Mouse (Mus musculus) cerebellum, adult 2 months (tissue): ENCODE measurements around the gene Fbxw8. TPM values are rescaled to one million over a fixed set of nuclear protein-coding genes. Genes with fewer than 3 reads are reported as not detected.

Experiments
- DNase-seq, 2 experiments: peaks; one replicate each; pipeline ENCODE4 v3.0.0; 2021
- H3K27ac ChIP-seq: fragments of 200-500 bp; 2 replicates; pipeline ENCODE4 v1.5.1; 2012; ENCODE audit warnings: low read length, control low read depth, inconsistent platforms; ENCODE audit not compliant: insufficient read depth
- H3K27me3 ChIP-seq: fragments of 200-500 bp; 2 replicates; pipeline ENCODE4 v1.6.1; 2012; ENCODE audit warnings: inconsistent platforms, mild to moderate bottlenecking, low read length, moderate library complexity; ENCODE audit not compliant: control insufficient read depth, insufficient read depth
- H3K4me1 ChIP-seq: fragments of 200-500 bp; 2 replicates; pipeline ENCODE4 v1.6.1; 2011; ENCODE audit warnings: low read length; ENCODE audit not compliant: control insufficient read depth, insufficient read depth
- H3K4me3 ChIP-seq: fragments of 200-500 bp; replicated peaks from 2 replicates; pipeline ENCODE3; 2011; ENCODE audit warnings: mild to moderate bottlenecking, low read depth, low read length, control low read depth; ENCODE audit not compliant: insufficient read depth
- CTCF ChIP-seq: fragments of 200-500 bp; IDR thresholded peaks from 2 replicates; pipeline ENCODE4 v1.5.1; 2011; ENCODE audit warnings: low read depth, mild to moderate bottlenecking, control low read depth, low read length, moderate library complexity, borderline replicate concordance; ENCODE audit not compliant: insufficient read depth
- POLR2A ChIP-seq: fragments of 200-500 bp; IDR thresholded peaks from 2 replicates; pipeline ENCODE4 v1.6.1; 2011; ENCODE audit warnings: low read length, control low read depth, borderline replicate concordance; ENCODE audit not compliant: insufficient read depth
- WGBS: fragments of 180-500 bp; shearing (Covaris S2); methylation state at CpG from one replicate; pipeline ENCODE4 v1.1.7; 2018; 5-methylcytosine and 5-hydroxymethylcytosine counted together
- polyA plus RNA-seq: library from polyadenylated mRNA; depleted of rRNA; stranded (reverse); fragments of >200 nt; gene quantifications from 2 replicates; pipeline ENCODE4 v1.2.3, GENCODE M21; 2012

Gene Fbxw8
- polyA plus RNA-seq, 1 experiment: 42.8 TPM

DNA sequence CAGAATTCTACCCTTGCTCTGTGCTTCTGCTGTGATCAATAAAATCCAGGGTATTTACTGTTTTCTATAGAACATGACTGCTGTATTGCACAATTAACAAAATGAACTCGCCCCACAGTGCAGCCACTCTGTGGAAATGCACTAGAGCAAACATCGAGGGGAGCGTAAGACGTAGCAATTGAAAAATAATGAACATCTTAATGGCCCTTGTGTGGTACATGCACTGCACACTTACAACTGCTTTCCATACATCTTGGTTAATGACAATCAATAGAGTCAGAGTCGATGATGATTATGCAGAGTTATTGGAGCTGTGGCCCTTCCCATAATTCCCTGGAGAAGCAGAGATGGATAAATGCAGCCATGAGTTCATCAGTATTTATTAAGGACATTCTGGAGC lies 36.3 kb downstream of the Fbxw8 start:
- no peaks in the 10 kb centered on the region for H3K27me3 ChIP-seq
- WGBS: 97% methylated on average over 5 of the region's 5 CpGs
- TF ChIP-seq CTCF (no peak), POLR2A (no peak)
- no peak overlapping the region for H3K27ac ChIP-seq
- peaks cover 47% of the 10 kb centered on the region for H3K4me1 ChIP-seq
- H3K4me3 ChIP-seq: no peak overlapping the region
- no peak for DNase-seq

DNA sequence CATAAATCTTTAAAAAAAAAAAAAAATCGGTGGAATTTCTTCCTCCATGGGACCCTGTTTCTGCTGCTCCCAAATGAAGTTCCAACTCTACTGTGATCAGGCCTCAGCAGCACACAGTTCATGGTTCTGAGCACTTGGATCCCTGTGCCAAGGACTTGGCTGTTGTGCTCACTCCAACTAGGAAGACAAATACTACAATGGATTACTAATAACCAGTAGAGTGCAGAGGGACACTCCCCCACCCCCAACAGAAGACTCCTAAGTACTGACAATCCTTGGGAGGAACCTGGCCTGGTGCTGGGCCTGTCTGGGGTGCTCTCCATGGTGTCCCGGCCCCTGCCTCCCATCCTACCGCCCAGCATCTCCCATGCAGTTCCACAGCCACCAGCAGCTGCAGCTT lies 36.9 kb downstream of the Fbxw8 start:
- H3K27ac ChIP-seq: no peak overlapping the region
- WGBS: 86% methylated on average over 3 of the region's 3 CpGs
- H3K4me1 ChIP-seq: peaks cover 47% of the 10 kb centered on the region

DNA sequence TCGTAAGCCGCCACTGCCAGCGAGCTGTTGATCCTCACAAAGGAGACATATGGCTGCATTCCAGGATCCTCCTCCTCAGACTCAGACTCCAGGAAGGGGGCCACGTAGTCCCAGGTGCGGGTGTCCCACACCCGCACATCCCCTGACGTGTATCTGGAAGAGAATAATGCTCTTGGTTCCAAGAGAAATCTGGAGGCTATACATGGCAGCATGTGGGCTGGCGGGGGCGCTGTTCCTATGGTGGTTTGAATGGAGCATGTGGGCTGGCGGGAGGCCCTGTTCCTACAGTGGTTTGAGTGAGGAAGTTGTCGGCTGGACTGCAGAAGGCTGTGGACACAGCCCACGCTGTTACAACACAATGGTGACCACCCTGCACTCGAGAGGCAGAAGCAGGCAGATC lies 41.6 kb downstream of the Fbxw8 start:
- Histone ChIP-seq H3K4me3 (no peak overlapping the region), H3K27ac (no peak overlapping the region; the same call in 1 of the 2 replicates), H3K27me3 (no peaks in the 10 kb centered on the region), H3K4me1 (peaks cover 50% of the 10 kb centered on the region)
- peak; percentile 39 to 53 for DNase-seq
- TF ChIP-seq CTCF (0 out of 2 replicates have a peak, but pooled peaks have one; percentile 21), POLR2A (no peak)
- 21% methylated on average over 13 of the region's 13 CpGs for WGBS

More for the DNA sequence above, 36.9 kb downstream of the Fbxw8 start:
- DNase-seq: no peak
- Histone ChIP-seq H3K27me3 (no peaks in the 10 kb centered on the region), H3K4me3 (no peak overlapping the region)
- TF ChIP-seq CTCF (no peak), POLR2A (no peak)

DNA sequence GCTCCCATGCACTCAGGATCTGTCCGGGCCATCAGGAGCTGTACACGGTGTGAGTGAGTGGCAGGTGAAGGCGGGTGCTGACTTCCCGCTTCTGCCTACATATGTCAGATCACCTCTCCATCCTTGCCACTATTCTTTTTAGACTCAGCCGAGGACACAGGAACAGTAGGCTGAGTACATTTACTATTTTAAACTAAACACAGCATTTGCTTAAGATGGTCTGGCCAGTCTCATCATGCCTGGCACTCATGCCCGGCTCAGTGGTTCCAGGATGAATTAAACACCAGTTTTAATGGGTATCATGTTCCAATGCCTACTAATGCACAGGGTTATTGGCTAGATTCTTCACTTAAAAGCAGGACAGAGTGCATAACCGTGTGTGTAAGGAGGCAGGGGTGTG lies 42.2 kb downstream of the Fbxw8 start:
- peaks cover 55% of the 10 kb centered on the region for H3K4me1 ChIP-seq
- TF ChIP-seq POLR2A: no peak
- no peak for TF ChIP-seq CTCF
- H3K27me3 ChIP-seq: no peaks in the 10 kb centered on the region
- H3K4me3 ChIP-seq: no peak overlapping the region
- WGBS: 55% methylated on average over 7 of the region's 7 CpGs
- no peak overlapping the region for H3K27ac ChIP-seq
- DNase-seq: no peak

DNA sequence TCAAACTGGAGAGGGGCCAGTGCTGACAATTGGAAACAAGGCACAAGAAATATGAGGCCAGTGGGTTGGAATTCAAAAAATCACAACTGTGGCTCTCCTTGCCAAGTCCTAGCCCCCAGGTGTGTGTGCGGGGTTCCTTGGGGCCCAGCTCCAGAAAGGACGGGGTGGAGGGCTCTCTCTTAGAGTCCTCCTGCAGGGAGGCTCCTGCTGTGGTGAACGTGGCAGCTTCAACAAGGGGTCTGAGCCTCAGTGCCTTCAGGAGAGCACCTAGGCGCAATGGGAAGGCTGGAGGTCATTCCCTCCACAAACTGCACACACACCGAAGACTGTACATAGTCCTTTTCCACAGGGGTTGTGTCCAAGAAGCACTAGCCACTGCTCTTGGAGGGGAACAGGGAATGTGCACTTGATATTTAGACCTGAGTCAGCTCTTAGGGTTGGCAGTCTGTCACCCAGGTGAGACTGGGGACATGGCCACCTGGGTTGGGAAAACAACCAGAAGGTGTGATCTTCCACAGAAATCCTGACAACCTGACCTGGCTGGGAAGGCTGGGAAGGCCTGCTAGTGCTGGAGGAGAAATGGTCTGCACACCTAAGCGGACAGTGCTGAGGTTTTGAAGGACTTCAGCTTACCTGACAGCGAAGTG lies 46.3 kb downstream of the Fbxw8 start:
- Histone ChIP-seq H3K27me3 (no peaks in the 10 kb centered on the region), H3K27ac (peak overlapping the region; percentile 87), H3K4me1 (peaks cover 63% of the 10 kb centered on the region), H3K4me3 (no peak overlapping the region)
- DNase-seq: peak; percentile 56 to 65
- TF ChIP-seq CTCF: no peak
- no peak for TF ChIP-seq POLR2A
- 46% methylated on average over 7 of the region's 7 CpGs for WGBS

DNA sequence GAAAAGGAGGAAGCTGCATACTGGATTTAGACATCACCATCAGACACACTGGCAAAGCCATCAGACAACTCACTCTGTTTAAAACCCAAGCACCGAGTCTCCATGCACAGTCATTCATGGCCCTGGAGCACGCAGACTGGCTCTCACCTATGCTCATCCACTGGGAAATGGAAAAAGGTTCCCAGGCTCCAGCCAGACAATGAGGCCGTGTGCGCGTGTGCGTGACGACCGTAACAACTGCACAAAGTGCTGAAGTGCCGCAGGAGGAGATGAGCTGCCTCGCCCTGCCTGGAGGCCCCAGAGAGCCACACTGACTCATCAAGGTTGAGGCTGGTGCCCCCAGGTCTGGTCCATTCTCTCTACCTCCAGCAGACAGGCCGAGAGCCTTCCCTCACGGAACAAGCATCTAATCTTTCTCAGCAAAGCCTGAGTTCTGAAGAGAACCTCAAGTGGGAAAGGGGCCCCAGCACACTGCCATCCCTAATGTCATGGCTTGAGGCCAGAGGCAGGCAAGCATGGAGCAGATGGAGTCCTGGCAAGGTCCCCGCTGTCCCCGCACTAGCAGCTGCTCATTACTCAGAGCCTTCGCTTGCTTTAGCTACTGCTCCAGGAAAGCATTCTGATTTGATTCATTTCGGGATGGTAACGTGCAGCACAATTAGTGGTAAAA lies 47.0 kb downstream of the Fbxw8 start:
- TF ChIP-seq CTCF (no peak), POLR2A (no peak)
- DNase-seq: peak; percentile 93 to 95
- peaks cover 58% of the 10 kb centered on the region for H3K4me1 ChIP-seq
- H3K27me3 ChIP-seq: no peaks in the 10 kb centered on the region
- H3K4me3 ChIP-seq: no peak overlapping the region
- WGBS: 11% methylated on average over 17 of the region's 17 CpGs
- peak overlapping the region; percentile 87 for H3K27ac ChIP-seq

DNA sequence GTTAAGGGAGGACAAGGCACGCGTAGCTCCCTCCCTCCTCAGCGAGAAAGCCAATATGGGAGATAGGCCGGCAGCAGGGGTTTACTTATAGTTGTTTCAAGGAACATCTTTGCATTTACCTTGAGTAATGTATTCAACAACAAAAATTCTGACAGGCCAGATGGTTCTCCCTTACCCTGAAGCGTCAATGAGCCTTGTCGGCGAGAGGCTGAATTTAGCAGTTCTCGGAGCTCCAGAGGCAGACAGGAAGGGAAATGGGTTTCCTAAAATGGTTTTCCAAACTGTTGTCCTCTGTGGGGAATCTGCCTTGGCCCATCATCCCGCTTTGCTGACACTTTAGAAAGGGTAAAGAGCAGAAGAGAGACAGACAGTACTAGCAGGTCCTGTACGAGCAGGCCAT lies 48.6 kb downstream of the Fbxw8 start:
- Histone ChIP-seq H3K4me3 (no peak overlapping the region), H3K27me3 (no peaks in the 10 kb centered on the region), H3K27ac (no peak overlapping the region), H3K4me1 (peaks cover 47% of the 10 kb centered on the region)
- TF ChIP-seq POLR2A (no peak), CTCF (no peak)
- 63% methylated on average over 10 of the region's 10 CpGs for WGBS
- no peak for DNase-seq

DNA sequence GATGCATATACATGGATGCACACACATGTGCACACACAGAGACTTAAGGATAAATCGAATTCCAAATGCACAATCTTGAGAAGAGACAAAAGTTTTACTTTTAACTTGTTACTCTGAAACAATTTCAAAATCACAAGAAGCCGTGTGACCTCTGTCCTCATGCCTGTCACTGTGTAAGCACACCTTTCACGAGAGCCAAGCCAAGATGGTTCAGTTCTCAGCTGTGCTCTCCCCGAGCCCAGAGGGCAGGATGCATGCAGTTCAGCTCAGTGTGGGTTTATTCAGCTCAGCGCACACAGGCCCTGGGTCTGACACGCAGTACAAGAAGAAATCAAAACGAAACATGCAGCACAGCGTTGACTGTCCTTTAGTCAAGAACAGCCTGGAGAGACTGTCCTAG lies 49.7 kb downstream of the Fbxw8 start:
- Histone ChIP-seq H3K27ac (no peak overlapping the region), H3K4me3 (no peak overlapping the region), H3K4me1 (peaks cover 43% of the 10 kb centered on the region), H3K27me3 (no peaks in the 10 kb centered on the region)
- TF ChIP-seq CTCF: no peak
- no peak for TF ChIP-seq POLR2A
- no peak for DNase-seq
- WGBS: 63% methylated on average over 8 of the region's 8 CpGs
